Mouse (Mus musculus) lung, postnatal 0 days (tissue): ENCODE data around the gene Glyatl3.

Experiments
- CTCF ChIP-seq: IDR thresholded peaks from 2 replicates; pipeline ENCODE4 v1.5.1; 2016; ENCODE audit warnings: antibody characterized with exemption, mild to moderate bottlenecking
- EP300 ChIP-seq: IDR thresholded peaks from 2 replicates; pipeline ENCODE4 v1.6.1; 2016; ENCODE audit warnings: antibody characterized with exemption, mild to moderate bottlenecking, control low read depth

GRCm38 (mm10) chr17:40948518-40948917 lies 34.4 kb upstream of the Glyatl3 start:
- TF ChIP-seq CTCF (no peak), EP300 (peak; percentile 58; the same call in 1 of the 2 replicates)
